Mouse (Mus musculus): Measurements from ENCODE around the gene Fam20c. TPM values are rescaled to one million over a fixed set of nuclear protein-coding genes. Genes with fewer than 3 reads are reported as not detected.

Fam20c gene
- polyA plus RNA-seq, 1 experiment from 2014 or later: 4.3 TPM

DNA sequence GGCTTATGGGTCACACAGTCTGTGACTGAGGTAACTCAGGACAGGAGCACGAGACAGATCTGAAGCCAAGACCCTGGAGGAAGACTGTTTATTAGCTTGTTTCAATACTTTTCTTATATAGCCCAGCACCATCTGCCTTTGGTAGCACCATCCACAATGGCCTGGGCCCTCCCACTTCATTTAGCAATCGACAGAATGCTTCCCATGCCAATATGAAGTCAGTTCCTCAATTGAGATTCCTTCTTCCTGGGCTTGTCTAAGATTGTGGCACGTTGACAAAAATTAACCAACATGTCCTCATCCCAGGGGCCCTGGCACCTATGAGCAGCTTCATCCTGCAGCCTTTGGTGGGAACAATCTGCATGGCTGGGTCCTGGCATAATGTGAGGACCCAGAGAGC is 14.2 kb upstream of the Fam20c start:
- Histone ChIP-seq H3K27me3 (no peaks in the 10 kb centered on the region), H3K9ac (no peak overlapping the region), H3K27ac (no peak overlapping the region), H3K9me3 (no peaks in the 10 kb centered on the region; the same call in 1 of the 2 replicates), H3K4me3 (no peak overlapping the region), H3K36me3 (no peaks in the 10 kb centered on the region), H3K4me2 (replicated peaks) (no peak overlapping the region), H3K4me1 (peaks cover 40% of the 10 kb centered on the region)
- 86% methylated on average over 3 of the region's 3 CpGs for WGBS
- ATAC-seq (ENCODE audit: low FRiP score, low read depth): no peak

DNA sequence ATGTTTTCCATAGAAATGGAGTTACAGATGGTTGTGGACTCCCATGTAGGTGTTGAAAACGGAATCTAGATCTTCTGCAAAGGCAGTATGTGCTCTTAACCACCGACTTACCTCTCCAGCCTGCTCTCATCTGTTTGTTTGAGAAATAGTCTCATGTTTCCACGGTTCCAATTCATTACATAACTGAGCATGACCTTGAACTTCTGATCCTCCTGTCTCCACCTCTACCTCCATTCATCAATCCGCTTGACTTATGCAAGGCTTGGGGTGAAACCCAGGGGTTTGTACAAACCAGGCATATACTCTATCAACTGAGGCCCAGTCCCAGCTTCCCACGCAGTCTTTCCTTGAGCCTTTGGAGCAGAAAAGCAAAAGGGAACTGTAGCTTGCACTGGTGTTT is 12.8 kb upstream of the Fam20c start:
- 76% methylated on average over 5 of the region's 5 CpGs for WGBS
- H3K27ac ChIP-seq: no peak overlapping the region
- H3K9ac ChIP-seq: no peak overlapping the region
- H3K36me3 ChIP-seq: no peaks in the 10 kb centered on the region
- peaks cover 40% of the 10 kb centered on the region for H3K4me1 ChIP-seq
- no peaks in the 10 kb centered on the region for H3K27me3 ChIP-seq
- H3K9me3 ChIP-seq: no peaks in the 10 kb centered on the region; the same call in 1 of the 2 replicates
- no peak overlapping the region for H3K4me3 ChIP-seq
- ATAC-seq (ENCODE audit: low FRiP score, low read depth): no peak
- no peak overlapping the region for H3K4me2 ChIP-seq (replicated peaks)

DNA sequence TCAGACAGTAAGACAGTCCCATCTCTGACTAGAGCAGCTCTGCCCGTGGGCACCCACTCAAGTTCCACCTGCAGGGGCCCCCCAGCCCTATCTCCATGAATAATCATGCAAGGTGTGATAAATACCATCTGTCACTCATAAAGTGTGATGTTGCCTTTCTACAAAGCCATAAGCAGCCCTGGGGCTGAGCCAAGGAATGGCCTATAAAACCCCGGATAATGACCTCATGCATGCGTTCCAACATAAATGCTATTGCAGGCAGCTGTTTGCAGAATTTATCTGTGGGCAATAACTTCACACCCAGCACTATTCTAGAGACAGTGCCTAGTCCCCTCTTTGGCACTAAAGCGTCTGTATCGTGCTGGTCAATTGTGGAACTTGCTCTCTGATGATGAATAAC is 12.0 kb upstream of the Fam20c start:
- ATAC-seq (ENCODE audit: low FRiP score, low read depth): peak; percentile 46; the same call in 1 of the 2 replicates
- Histone ChIP-seq H3K4me3 (no peak overlapping the region), H3K9ac (no peak overlapping the region), H3K36me3 (no peaks in the 10 kb centered on the region), H3K9me3 (no peaks in the 10 kb centered on the region; the same call in 1 of the 2 replicates), H3K4me2 (replicated peaks) (peak overlapping the region; percentile 19; the same call in 1 of the 2 replicates), H3K27me3 (no peaks in the 10 kb centered on the region), H3K4me1 (peaks cover 39% of the 10 kb centered on the region), H3K27ac (peak overlapping the region; percentile 58; the same call in 1 of the 2 replicates)
- 19% methylated on average over 5 of the region's 5 CpGs for WGBS

DNA sequence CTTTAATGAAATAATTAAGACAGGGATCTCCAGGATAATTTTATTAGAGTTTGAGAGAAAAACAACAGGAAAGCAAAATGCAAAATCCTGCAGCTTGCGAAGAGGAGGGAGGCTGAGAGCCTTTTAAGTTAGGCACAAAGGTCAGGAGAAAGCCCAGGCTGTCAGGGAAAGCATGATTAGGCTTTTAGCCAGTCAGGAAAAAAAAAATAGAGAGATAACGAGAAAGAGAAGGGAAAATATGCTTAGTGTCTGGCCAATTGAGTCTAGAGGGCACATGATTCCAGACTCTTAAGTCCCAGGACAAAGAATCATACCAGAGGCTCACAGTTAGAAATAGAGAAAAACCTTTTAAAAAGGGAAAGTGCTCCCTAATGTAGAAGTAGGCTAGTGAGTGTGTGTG is 10.7 kb upstream of the Fam20c start:
- Histone ChIP-seq H3K9ac (no peak overlapping the region), H3K9me3 (no peaks in the 10 kb centered on the region; the same call in 1 of the 2 replicates), H3K4me2 (replicated peaks) (no peak overlapping the region), H3K27ac (no peak overlapping the region), H3K4me3 (no peak overlapping the region), H3K36me3 (no peaks in the 10 kb centered on the region), H3K27me3 (0 out of 2 replicates have a peak, but pooled peaks cover 7% of the 10 kb centered on the region), H3K4me1 (peaks cover 26% of the 10 kb centered on the region)
- WGBS: 38% methylated on average over 2 of the region's 2 CpGs
- ATAC-seq (ENCODE audit: low FRiP score, low read depth): no peak

DNA sequence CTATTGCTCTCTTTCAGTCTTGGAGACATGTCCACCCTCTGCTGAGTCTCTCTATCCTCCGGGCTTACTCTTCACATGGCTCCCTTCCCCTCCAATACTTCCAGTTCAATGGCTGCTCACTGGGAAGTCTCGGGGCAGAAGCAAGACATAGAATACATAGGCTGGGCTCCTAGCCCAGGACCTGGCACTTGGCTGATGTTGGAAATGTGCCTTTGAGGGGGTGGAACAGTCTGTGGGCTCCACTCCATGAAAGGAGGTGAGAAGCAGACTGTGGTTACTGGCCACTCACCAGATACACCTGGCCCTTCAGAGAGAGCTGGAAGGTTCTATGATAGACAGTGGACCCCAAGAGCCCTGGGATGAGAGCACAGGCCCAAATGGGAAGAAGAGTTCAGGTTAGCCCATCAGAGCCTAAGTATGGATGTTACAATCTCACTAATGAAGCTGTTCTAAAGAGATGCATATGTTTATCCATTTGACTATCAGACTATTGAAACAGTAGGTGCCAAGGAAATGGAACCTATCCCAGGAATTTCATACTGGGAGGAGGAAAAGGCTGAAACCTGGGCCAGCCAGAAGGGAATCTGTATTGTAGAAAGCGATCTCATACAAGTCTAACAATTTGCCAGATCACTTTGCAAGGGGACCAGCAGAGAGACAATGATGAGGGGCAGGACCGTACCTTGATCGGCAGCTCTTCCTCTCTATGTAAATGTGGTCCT is 8.8 kb upstream of the Fam20c start:
- no peak for ATAC-seq (ENCODE audit: low FRiP score, low read depth)
- 93% methylated on average over 5 of the region's 5 CpGs for WGBS
- H3K4me3 ChIP-seq: no peak overlapping the region

DNA sequence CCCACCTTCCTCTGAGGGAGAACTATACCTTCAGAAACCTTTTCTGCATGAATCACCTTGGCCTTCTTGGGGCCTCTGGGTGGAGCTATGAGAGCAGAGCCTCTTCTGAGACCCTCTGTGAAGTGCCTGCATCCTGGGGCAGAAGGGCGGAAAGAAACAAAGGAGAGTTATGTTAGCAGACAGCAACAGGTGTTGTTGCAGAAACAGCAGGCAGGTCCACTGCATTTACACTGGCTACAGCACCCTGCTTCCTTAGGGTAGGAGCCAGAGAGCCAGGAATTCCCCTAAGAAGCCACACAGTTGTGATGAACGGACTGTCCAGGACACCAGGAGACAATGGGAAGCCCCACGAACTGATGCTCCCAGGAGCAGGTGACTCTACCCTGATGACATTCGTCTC is 1.0 kb upstream of the Fam20c start:
- H3K9ac ChIP-seq: no peak overlapping the region
- H3K4me3 ChIP-seq: 0 out of 2 replicates have a peak overlapping the region, but pooled peaks have one; percentile 63
- H3K27me3 ChIP-seq: peaks cover 81% of the 10 kb centered on the region
- peak overlapping the region; percentile 98 for H3K4me2 ChIP-seq (replicated peaks)
- WGBS: 75% methylated on average over 4 of the region's 4 CpGs
- H3K36me3 ChIP-seq: no peaks in the 10 kb centered on the region
- H3K9me3 ChIP-seq: no peaks in the 10 kb centered on the region
- H3K27ac ChIP-seq: no peak overlapping the region
- ATAC-seq (ENCODE audit: low FRiP score, low read depth): no peak
- H3K4me1 ChIP-seq: peaks cover 35% of the 10 kb centered on the region

More for the DNA sequence above, 8.8 kb upstream of the Fam20c start:
- no peak overlapping the region for H3K4me2 ChIP-seq (replicated peaks)
- 0 out of 2 replicates have a peak, but pooled peaks cover 19% of the 10 kb centered on the region for H3K27me3 ChIP-seq
- no peak overlapping the region for H3K27ac ChIP-seq
- no peak overlapping the region for H3K9ac ChIP-seq
- no peaks in the 10 kb centered on the region for H3K36me3 ChIP-seq
- H3K4me1 ChIP-seq: peaks cover 25% of the 10 kb centered on the region
- no peaks in the 10 kb centered on the region for H3K9me3 ChIP-seq

DNA sequence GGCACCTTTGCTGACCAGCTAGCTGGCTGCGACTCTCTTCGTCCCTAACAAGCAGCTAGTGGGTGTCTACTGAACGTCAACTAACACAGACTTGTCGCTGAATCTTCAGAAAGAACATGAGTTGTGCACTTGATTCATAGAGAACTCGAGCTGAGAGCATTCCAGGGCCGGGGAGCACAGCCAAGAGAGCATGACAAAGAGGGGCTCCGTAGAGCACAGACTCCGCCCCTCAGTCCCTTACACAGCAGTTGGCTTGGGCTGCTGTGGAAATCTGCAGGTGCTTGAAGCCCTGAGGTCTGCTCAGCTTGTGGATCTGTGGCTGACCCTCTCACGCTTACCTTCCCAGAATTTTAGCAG is 390 bp upstream of the Fam20c start:
- no peaks in the 10 kb centered on the region for H3K9me3 ChIP-seq
- peak; percentile 29; the same call in 1 of the 2 replicates for ATAC-seq (ENCODE audit: low FRiP score, low read depth)
- 7% methylated on average over 9 of the region's 9 CpGs for WGBS
- peak overlapping the region; percentile 65; the same call in 1 of the 2 replicates for H3K27ac ChIP-seq
- H3K4me3 ChIP-seq: peak overlapping the region; percentile 63
- peak overlapping the region; percentile 98 for H3K4me2 ChIP-seq (replicated peaks)
- no peaks in the 10 kb centered on the region for H3K36me3 ChIP-seq
- H3K9ac ChIP-seq: peak overlapping the region; percentile 76
- H3K4me1 ChIP-seq: peaks cover 35% of the 10 kb centered on the region
- H3K27me3 ChIP-seq: peaks cover 84% of the 10 kb centered on the region

DNA sequence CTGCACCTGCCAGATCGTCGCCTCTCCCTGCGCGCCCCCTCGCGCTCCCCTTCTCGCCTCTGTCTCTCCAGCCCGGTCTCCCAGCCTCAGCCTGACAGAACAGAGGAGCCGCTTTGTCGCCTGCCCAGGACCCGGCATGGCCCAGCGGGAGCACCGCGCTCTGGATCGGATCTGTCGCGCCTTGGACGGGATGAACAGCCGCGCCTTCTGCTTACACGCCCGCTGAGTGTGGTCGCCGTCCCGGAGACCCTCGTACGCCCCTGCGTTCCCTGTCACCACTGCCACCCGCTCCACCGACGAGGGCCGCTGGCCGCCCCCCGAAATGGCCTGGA is 773 bp downstream of the Fam20c start:
- Histone ChIP-seq H3K36me3 (no peaks in the 10 kb centered on the region), H3K4me1 (peaks cover 39% of the 10 kb centered on the region), H3K9me3 (no peaks in the 10 kb centered on the region), H3K27me3 (peaks cover 84% of the 10 kb centered on the region), H3K27ac (no peak overlapping the region), H3K9ac (peak overlapping the region; percentile 76), H3K4me3 (peak overlapping the region; percentile 63), H3K4me2 (replicated peaks) (peak overlapping the region; percentile 98)
- WGBS: 1% methylated on average over 34 of the region's 34 CpGs
- ATAC-seq (ENCODE audit: low FRiP score, low read depth): no peak

DNA sequence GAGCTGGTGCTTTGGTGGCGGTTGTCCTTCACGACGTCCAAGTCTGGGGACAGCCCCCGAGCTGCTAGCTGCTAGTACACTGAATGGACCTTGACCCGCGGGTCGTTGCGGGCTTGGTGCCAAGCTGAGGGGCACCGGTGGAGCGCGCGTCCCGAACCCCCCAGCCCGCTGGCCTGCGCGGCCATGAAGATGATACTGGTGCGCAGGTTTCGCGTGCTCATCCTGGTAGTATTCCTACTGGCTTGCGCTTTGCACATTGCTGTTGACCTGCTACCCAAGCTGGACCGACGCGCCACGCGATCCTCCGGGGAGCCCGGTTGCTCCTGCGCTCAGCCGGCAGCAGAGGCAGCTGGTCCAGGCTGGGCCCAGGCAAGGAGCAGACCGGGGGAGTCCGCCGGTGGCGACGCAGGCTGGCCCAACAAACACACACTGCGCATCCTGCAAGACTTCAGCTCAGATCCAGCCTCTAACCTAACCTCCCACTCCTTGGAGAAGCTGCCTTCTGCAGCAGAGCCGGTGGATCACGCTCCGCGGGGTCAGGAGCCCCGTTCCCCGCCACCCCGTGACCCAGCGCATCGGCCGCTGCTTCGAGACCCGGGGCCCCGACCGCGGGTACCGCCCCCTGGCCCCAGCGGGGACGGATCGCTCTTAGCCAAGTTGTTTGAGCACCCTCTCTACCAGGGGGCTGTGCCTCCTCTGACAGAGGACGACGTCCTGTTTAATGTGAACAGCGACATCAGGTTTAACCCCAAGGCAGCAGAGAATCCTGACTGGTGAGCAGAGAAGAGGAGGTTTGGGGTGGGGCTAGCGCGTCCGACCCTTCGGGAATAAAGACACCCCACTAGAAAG is 1.4 kb downstream of the Fam20c start:
- H3K27ac ChIP-seq: no peak overlapping the region
- peak overlapping the region; percentile 76 for H3K9ac ChIP-seq
- H3K27me3 ChIP-seq: peaks cover 78% of the 10 kb centered on the region
- 1% methylated on average over 53 of the region's 61 CpGs for WGBS
- H3K36me3 ChIP-seq: no peaks in the 10 kb centered on the region
- peak overlapping the region; percentile 63 for H3K4me3 ChIP-seq
- peak overlapping the region; percentile 98 for H3K4me2 ChIP-seq (replicated peaks)
- no peaks in the 10 kb centered on the region for H3K9me3 ChIP-seq
- 0 out of 2 replicates have a peak, but pooled peaks have one; percentile 4 for ATAC-seq (ENCODE audit: low FRiP score, low read depth)
- H3K4me1 ChIP-seq: peaks cover 43% of the 10 kb centered on the region

DNA sequence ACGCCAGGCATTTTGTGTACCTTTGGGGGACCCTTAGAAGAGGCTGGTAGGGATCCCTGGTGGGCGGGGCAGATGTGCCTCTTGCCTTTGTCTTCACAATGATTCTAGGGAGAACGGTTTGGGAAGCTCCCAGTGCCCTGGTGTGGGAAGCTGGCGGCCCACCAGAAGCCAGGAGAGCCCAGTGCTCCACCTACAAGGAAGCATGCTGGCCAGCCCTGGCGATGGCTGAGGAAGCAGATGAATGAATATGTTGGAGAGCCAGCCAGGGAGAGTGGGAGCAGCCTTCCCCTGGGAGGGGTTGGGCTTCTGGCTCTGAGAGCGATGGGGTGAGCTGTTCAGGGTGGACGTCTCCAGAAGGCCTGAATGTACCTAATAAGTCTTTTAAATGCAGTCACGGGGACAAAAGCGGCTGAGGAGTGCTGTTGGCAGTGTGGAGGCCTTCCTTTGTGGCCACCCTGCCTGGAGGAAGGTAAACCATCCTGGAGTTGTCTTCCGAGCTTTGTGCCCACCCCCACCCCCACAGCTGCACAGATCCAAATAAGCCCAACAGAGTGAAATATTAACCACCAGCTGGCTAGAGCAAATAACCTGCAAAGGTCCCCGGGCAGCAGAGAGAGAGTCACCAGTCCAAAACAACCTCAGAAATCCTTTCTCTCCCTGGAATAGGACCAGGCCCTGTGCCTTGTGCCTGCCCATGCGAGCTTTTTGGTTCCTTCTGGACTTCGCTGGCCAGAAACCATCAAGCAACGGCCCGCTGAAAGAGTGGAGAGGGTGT is 2.2 kb downstream of the Fam20c start:
- whole genome bisulfite sequencing: 27% methylated on average over 15 of the region's 15 CpGs
- ATAC-seq (ENCODE audit: low FRiP score, low read depth): no peak
- peaks cover 50% of the 10 kb centered on the region for H3K4me1 ChIP-seq
- no peak overlapping the region for H3K27ac ChIP-seq
- H3K9me3 ChIP-seq: no peaks in the 10 kb centered on the region
- H3K27me3 ChIP-seq: peaks cover 75% of the 10 kb centered on the region
- no peak overlapping the region; the same call in 1 of the 2 replicates for H3K9ac ChIP-seq
- H3K4me3 ChIP-seq: peak overlapping the region; percentile 63
- no peaks in the 10 kb centered on the region for H3K36me3 ChIP-seq
- H3K4me2 ChIP-seq (replicated peaks): peak overlapping the region; percentile 98

DNA sequence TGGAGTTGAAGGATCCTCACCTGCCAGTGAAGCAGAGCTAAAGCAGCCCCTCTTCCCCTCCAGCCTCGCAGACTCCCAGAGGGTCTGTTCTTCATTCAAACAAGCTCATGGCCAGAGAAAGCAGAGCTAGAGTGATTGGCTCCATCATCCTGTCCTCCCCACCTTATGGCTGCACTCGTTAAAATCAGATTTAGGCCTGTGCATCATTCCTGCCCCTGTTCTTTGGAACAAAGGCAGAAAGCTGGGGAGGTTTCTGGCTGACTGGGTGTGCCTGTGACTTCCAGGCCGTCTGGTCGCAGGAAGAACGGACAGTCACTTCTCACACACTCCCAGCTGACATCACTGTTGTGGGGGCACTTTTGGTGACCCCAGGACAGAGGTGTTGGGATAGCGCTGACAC is 2.8 kb downstream of the Fam20c start:
- Histone ChIP-seq H3K27ac (no peak overlapping the region), H3K27me3 (peaks cover 71% of the 10 kb centered on the region), H3K4me2 (replicated peaks) (peak overlapping the region; percentile 98), H3K36me3 (no peaks in the 10 kb centered on the region), H3K9me3 (no peaks in the 10 kb centered on the region), H3K4me1 (peaks cover 52% of the 10 kb centered on the region), H3K9ac (no peak overlapping the region), H3K4me3 (0 out of 2 replicates have a peak overlapping the region, but pooled peaks have one; percentile 63)
- no peak for ATAC-seq (ENCODE audit: low FRiP score, low read depth)
- 67% methylated on average over 6 of the region's 6 CpGs for WGBS
